Mouse (Mus musculus): ENCODE results near the gene Tead3.
"Not testable (repeated sequence)": the region's sequence is repeated elsewhere in the genome, so short reads cannot be mapped to it uniquely, and the experiment has no call there.

Gene Tead3

GRCm38 (mm10) chr17:28335267-28335666 is 15.3 kb downstream of the Tead3 start:
- in situ Hi-C loops (cut with MboI; ENCODE audit: low pct_unique_long_range_greater_than_20kb in 1 of 2, low sequenced_read_pairs in 2 of 2, unreplicated experiment in 1 of 2): no loop called here

- in situ Hi-C loops (cut with MboI; ENCODE audit: low pct_unique_long_range_greater_than_20kb in 1 of 2, low sequenced_read_pairs in 2 of 2, unreplicated experiment in 1 of 2): no loop called here
Measured at GRCm38 (mm10) chr17:28332915-28333546, 17.6 kb downstream of the Tead3 start.

GRCm38 (mm10) chr17:28332113-28332914 is 18.3 kb downstream of the Tead3 start:
- in situ Hi-C loops (cut with MboI; ENCODE audit: low pct_unique_long_range_greater_than_20kb in 1 of 2, low sequenced_read_pairs in 2 of 2, unreplicated experiment in 1 of 2): no loop called here

GRCm38 (mm10) chr17:28331241-28332112 is 19.1 kb downstream of the Tead3 start:
- in situ Hi-C loops (cut with MboI; ENCODE audit: low pct_unique_long_range_greater_than_20kb in 1 of 2, low sequenced_read_pairs in 2 of 2, unreplicated experiment in 1 of 2): no loop called here

- in situ Hi-C loops (cut with MboI; ENCODE audit: low pct_unique_long_range_greater_than_20kb in 1 of 2, low sequenced_read_pairs in 2 of 2, unreplicated experiment in 1 of 2): not testable (repeated sequence)
Measured at GRCm38 (mm10) chr17:28330590-28330989, 20.0 kb downstream of the Tead3 start.

GRCm38 (mm10) chr17:28330232-28330546 is 20.4 kb downstream of the Tead3 start:
- in situ Hi-C loops (cut with MboI; ENCODE audit: low pct_unique_long_range_greater_than_20kb in 1 of 2, low sequenced_read_pairs in 2 of 2, unreplicated experiment in 1 of 2): no loop called here

GRCm38 (mm10) chr17:28329503-28330231 is 20.9 kb downstream of the Tead3 start:
- in situ Hi-C loops (cut with MboI; ENCODE audit: low pct_unique_long_range_greater_than_20kb in 1 of 2, low sequenced_read_pairs in 2 of 2, unreplicated experiment in 1 of 2): no loop called here

GRCm38 (mm10) chr17:28328946-28329345 is 21.7 kb downstream of the Tead3 start:
- in situ Hi-C loops (cut with MboI; ENCODE audit: low pct_unique_long_range_greater_than_20kb in 1 of 2, low sequenced_read_pairs in 2 of 2, unreplicated experiment in 1 of 2): no loop called here

- in situ Hi-C loops (cut with MboI; ENCODE audit: low pct_unique_long_range_greater_than_20kb in 1 of 2, low sequenced_read_pairs in 2 of 2, unreplicated experiment in 1 of 2): no loop called here
Measured at GRCm38 (mm10) chr17:28328366-28328928, 22.2 kb downstream of the Tead3 start, which contains the start of gene Rpl10a. Gene Rpl10a, plus strand, starts transcription at chr17:28328471.

GRCm38 (mm10) chr17:28327673-28328325 is 22.8 kb downstream of the Tead3 start:
- in situ Hi-C loops (cut with MboI; ENCODE audit: low pct_unique_long_range_greater_than_20kb in 1 of 2, low sequenced_read_pairs in 2 of 2, unreplicated experiment in 1 of 2): no loop called here

- in situ Hi-C loops (cut with MboI; ENCODE audit: low pct_unique_long_range_greater_than_20kb in 1 of 2, low sequenced_read_pairs in 2 of 2, unreplicated experiment in 1 of 2): no loop called here
Measured at GRCm38 (mm10) chr17:28326951-28327350, 23.7 kb downstream of the Tead3 start.

- in situ Hi-C loops (cut with MboI; ENCODE audit: low pct_unique_long_range_greater_than_20kb in 1 of 2, low sequenced_read_pairs in 2 of 2, unreplicated experiment in 1 of 2): no loop called here
Measured at GRCm38 (mm10) chr17:28325751-28326150, 24.9 kb downstream of the Tead3 start.

- in situ Hi-C loops (cut with MboI; ENCODE audit: low pct_unique_long_range_greater_than_20kb in 1 of 2, low sequenced_read_pairs in 2 of 2, unreplicated experiment in 1 of 2): not testable (repeated sequence)
Measured at GRCm38 (mm10) chr17:28324416-28324815, 26.2 kb downstream of the Tead3 start.

GRCm38 (mm10) chr17:28323786-28324185 is 26.8 kb downstream of the Tead3 start:
- in situ Hi-C loops (cut with MboI; ENCODE audit: low pct_unique_long_range_greater_than_20kb in 1 of 2, low sequenced_read_pairs in 2 of 2, unreplicated experiment in 1 of 2): no loop called here

GRCm38 (mm10) chr17:28321700-28322099 is 28.9 kb downstream of the Tead3 start:
- in situ Hi-C loops (cut with MboI; ENCODE audit: low pct_unique_long_range_greater_than_20kb in 1 of 2, low sequenced_read_pairs in 2 of 2, unreplicated experiment in 1 of 2): no loop called here

- in situ Hi-C loops (cut with MboI; ENCODE audit: low pct_unique_long_range_greater_than_20kb in 1 of 2, low sequenced_read_pairs in 2 of 2, unreplicated experiment in 1 of 2): no loop called here
Measured at GRCm38 (mm10) chr17:28317725-28318124, 32.9 kb downstream of the Tead3 start.

GRCm38 (mm10) chr17:28317091-28317490 is 33.5 kb downstream of the Tead3 start:
- in situ Hi-C loops (cut with MboI; ENCODE audit: low pct_unique_long_range_greater_than_20kb in 1 of 2, low sequenced_read_pairs in 2 of 2, unreplicated experiment in 1 of 2): no loop called here

- in situ Hi-C loops (cut with MboI; ENCODE audit: low pct_unique_long_range_greater_than_20kb in 1 of 2, low sequenced_read_pairs in 2 of 2, unreplicated experiment in 1 of 2): no loop called here
Measured at GRCm38 (mm10) chr17:28316476-28316875, 34.1 kb downstream of the Tead3 start.

Data from mouse embryonic stem cell (cell line).